22 mouse cellular contexts compared by ENCODE assay signal in the genomic region with DNA sequence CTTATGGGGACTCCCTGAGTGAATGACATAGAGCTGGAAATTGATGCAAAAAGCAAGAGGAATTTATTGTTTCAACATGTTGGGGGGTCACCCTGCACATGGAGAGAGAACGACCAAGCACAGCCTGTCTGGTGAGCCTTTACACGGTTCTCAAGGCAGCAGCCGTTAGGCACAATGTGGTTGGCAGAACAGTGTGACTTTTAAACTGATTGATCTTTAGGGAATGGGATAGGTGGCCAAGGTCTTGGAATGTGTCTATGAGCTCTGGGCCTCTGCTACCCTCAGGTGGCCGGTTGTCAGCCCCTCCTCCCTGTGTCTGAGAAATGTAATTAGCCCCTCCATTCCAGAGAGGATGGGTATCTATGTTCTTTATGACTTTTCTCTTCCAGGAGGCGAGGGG.
DNase-seq lines count a peak whose midpoint lies in the region; ATAC-seq and TF ChIP-seq lines count a peak whose summit lies in the region.
"Had no signal": no experiment of that assay in that cellular context is flagged by ENCODE, and none has a peak within 500 bp of the region (broad histone marks: within the 10 kb centered on the region; RNA-seq: fewer than 3 reads in every experiment).

No protein-coding gene starts in this region.

- H3K4me3 ChIP-seq in hindbrain, embryonic 13.5 days: no peak overlapping the region
- H3K4me3 ChIP-seq in hindbrain, postnatal 0 days (ENCODE audit: low read length): no peak overlapping the region
- no peak overlapping the region for H3K4me3 ChIP-seq in forebrain, embryonic 12.5 days (replicated peaks)
- no peak overlapping the region for H3K4me3 ChIP-seq in hindbrain, embryonic 16.5 days (ENCODE audit: low read length)
- H3K4me3 ChIP-seq: embryonic facial prominence, embryonic 13.5 days; heart, adult 2 months; intestine, embryonic 15.5 days; left cerebral cortex, adult 2 months; limb, embryonic 10.5 days had no signal

- TF ChIP-seq CTCF in hindbrain, postnatal 0 days (IDR thresholded peaks at IDR 0.05; ENCODE audit: low read depth): no peak
- no peak for TF ChIP-seq CTCF in brain, embryonic 14.5 days (IDR thresholded peaks at IDR 0.05; ENCODE audit: borderline replicate concordance, extremely low read depth, insufficient read depth, insufficient read length)

- H3K9me3 ChIP-seq in hindbrain, embryonic 13.5 days: no peaks in the 10 kb centered on the region
- no peaks in the 10 kb centered on the region for H3K9me3 ChIP-seq in hindbrain, postnatal 0 days (ENCODE audit: low read length)
- H3K9me3 ChIP-seq in forebrain, embryonic 12.5 days: no peaks in the 10 kb centered on the region
- no peaks in the 10 kb centered on the region for H3K9me3 ChIP-seq in hindbrain, embryonic 16.5 days (ENCODE audit: control insufficient read depth, low read length)
- H3K9me3 ChIP-seq: embryonic facial prominence, embryonic 13.5 days; intestine, embryonic 15.5 days; limb, embryonic 10.5 days had no signal

- 60% methylated on average over 5 of the region's 5 CpGs for WGBS in hindbrain, embryonic 13.5 days
- 42% methylated on average over 5 of the region's 5 CpGs for WGBS in hindbrain, postnatal 0 days
- WGBS in forebrain, embryonic 12.5 days: 51% methylated on average over 5 of the region's 5 CpGs
- WGBS in hindbrain, embryonic 16.5 days: 49% methylated on average over 5 of the region's 5 CpGs

- no peak for TF ChIP-seq POLR2A in brain, embryonic 14.5 days (IDR thresholded peaks at IDR 0.05; ENCODE audit: borderline replicate concordance, extremely low read depth, insufficient read depth, insufficient read length, poor library complexity, severe bottlenecking)

- H3K27me3 ChIP-seq in hindbrain, embryonic 13.5 days: no peaks in the 10 kb centered on the region
- H3K27me3 ChIP-seq in hindbrain, postnatal 0 days (ENCODE audit: insufficient read depth, low read length): no peaks in the 10 kb centered on the region
- H3K27me3 ChIP-seq in forebrain, embryonic 12.5 days: no peaks in the 10 kb centered on the region
- no peaks in the 10 kb centered on the region for H3K27me3 ChIP-seq in hindbrain, embryonic 16.5 days (replicated peaks; ENCODE audit: control insufficient read depth, insufficient read depth, low read length)
- H3K27me3 ChIP-seq: embryonic facial prominence, embryonic 13.5 days; intestine, embryonic 15.5 days had no signal

- H3K36me3 ChIP-seq in hindbrain, embryonic 13.5 days: no peaks in the 10 kb centered on the region
- no peaks in the 10 kb centered on the region for H3K36me3 ChIP-seq in hindbrain, postnatal 0 days (ENCODE audit: insufficient read depth, low read length)
- no peaks in the 10 kb centered on the region for H3K36me3 ChIP-seq in forebrain, embryonic 12.5 days (replicated peaks)
- no peaks in the 10 kb centered on the region for H3K36me3 ChIP-seq in hindbrain, embryonic 16.5 days (ENCODE audit: control insufficient read depth, insufficient read depth, low read length)
- H3K36me3 ChIP-seq: embryonic facial prominence, embryonic 13.5 days; intestine, embryonic 15.5 days; limb, embryonic 10.5 days had no signal

- H3K27ac ChIP-seq in hindbrain, embryonic 13.5 days: no peak overlapping the region
- H3K27ac ChIP-seq in hindbrain, postnatal 0 days: no peak overlapping the region
- H3K27ac ChIP-seq in forebrain, embryonic 12.5 days: 0 out of 2 replicates have a peak overlapping the region, but pooled peaks have one; percentile 31
- no peak overlapping the region for H3K27ac ChIP-seq in hindbrain, embryonic 16.5 days (ENCODE audit: low read depth, low read length)
- H3K27ac ChIP-seq: embryonic facial prominence, embryonic 13.5 days; heart, adult 2 months; intestine, embryonic 15.5 days; left cerebral cortex, adult 2 months; limb, embryonic 10.5 days had no signal

- peaks cover 9% of the 10 kb centered on the region for H3K4me1 ChIP-seq in hindbrain, embryonic 13.5 days (replicated peaks)
- no peaks in the 10 kb centered on the region for H3K4me1 ChIP-seq in hindbrain, postnatal 0 days (ENCODE audit: insufficient read depth, low read length)
- peaks cover 10% of the 10 kb centered on the region for H3K4me1 ChIP-seq in forebrain, embryonic 12.5 days
- H3K4me1 ChIP-seq in hindbrain, embryonic 16.5 days (ENCODE audit: control insufficient read depth, insufficient read depth, low read depth, low read length): no peaks in the 10 kb centered on the region
- H3K4me1 ChIP-seq: embryonic facial prominence, embryonic 13.5 days; intestine, embryonic 15.5 days; limb, embryonic 10.5 days had no signal

- DNase-seq in hindbrain, postnatal 0 days (ENCODE audit: low spot score): no peak
- peak; percentile 29 for DNase-seq in brain, embryonic 14.5 days (ENCODE audit: low read depth)
- no peak for DNase-seq in thymus, postnatal 25 days
- no peak for DNase-seq in layer of hippocampus, adult 9-10 months (ENCODE audit: low spot score)
- DNase-seq: adrenal gland, postnatal 36 days; B cell, adult 2 months; gastrocnemius, postnatal 25 days; heart, adult 2 months; heart, postnatal 36 days; kidney, postnatal 36 days; layer of hippocampus, adult 9-11 months; lung, adult 18-20 months; lung, postnatal 14 days; right cerebral cortex, adult 18-20 months had no signal

- ATAC-seq in hindbrain, embryonic 13.5 days (ENCODE audit: low FRiP score): peak; percentile 30
- no peak for ATAC-seq in hindbrain, postnatal 0 days
- peak; percentile 24 for ATAC-seq in forebrain, embryonic 12.5 days (ENCODE audit: low FRiP score)
- peak; percentile 52; the same call in 1 of the 2 replicates for ATAC-seq in hindbrain, embryonic 16.5 days
- ATAC-seq: intestine, embryonic 15.5 days had no signal

- no peak overlapping the region for H3K9ac ChIP-seq in hindbrain, embryonic 13.5 days
- no peak overlapping the region for H3K9ac ChIP-seq in hindbrain, postnatal 0 days (replicated peaks; ENCODE audit: low read length)
- H3K9ac ChIP-seq in forebrain, embryonic 12.5 days: no peak overlapping the region
- H3K9ac ChIP-seq in hindbrain, embryonic 16.5 days (ENCODE audit: low read depth, low read length): no peak overlapping the region
- H3K9ac ChIP-seq: embryonic facial prominence, embryonic 13.5 days; intestine, embryonic 15.5 days had no signal

- H3K4me2 ChIP-seq in hindbrain, embryonic 13.5 days: no peak overlapping the region
- H3K4me2 ChIP-seq in hindbrain, postnatal 0 days (ENCODE audit: low read depth, low read length): no peak overlapping the region
- H3K4me2 ChIP-seq in forebrain, embryonic 12.5 days: no peak overlapping the region
- no peak overlapping the region for H3K4me2 ChIP-seq in hindbrain, embryonic 16.5 days (ENCODE audit: low read length)
- H3K4me2 ChIP-seq: embryonic facial prominence, embryonic 13.5 days; intestine, embryonic 15.5 days; liver, embryonic 11.5 days had no signal
